Mouse (Mus musculus): ENCODE results near the gene Pla2g4a. TPM values are rescaled to one million over a fixed set of nuclear protein-coding genes. Genes with fewer than 3 reads are reported as not detected.

The Pla2g4a gene
- polyA plus RNA-seq, 1 experiment from 2014 or later, result 38.9 TPM

GRCm38 (mm10) chr1:149922219-149922618 lies 38.9 kb downstream of the Pla2g4a start:
- Histone ChIP-seq H3K27me3 (no peaks in the 10 kb centered on the region), H3K4me1 (no peaks in the 10 kb centered on the region), H3K4me2 (no peak overlapping the region), H3K9me3 (replicated peaks) (no peaks in the 10 kb centered on the region), H3K27ac (0 out of 2 replicates have a peak overlapping the region, but pooled peaks have one; percentile 32), H3K9ac (no peak overlapping the region), H3K36me3 (no peaks in the 10 kb centered on the region), H3K4me3 (replicated peaks) (no peak overlapping the region)
- ATAC-seq (replicated peaks; ENCODE audit: low FRiP score), result 0 out of 2 replicates have a peak, but pooled peaks have one; percentile 36
- WGBS, result 19% methylated on average over 1 of the region's 1 CpGs

- Histone ChIP-seq H3K4me2 (no peak overlapping the region), H3K9ac (no peak overlapping the region), H3K27me3 (no peaks in the 10 kb centered on the region), H3K4me1 (no peaks in the 10 kb centered on the region), H3K4me3 (replicated peaks) (no peak overlapping the region), H3K9me3 (replicated peaks) (no peaks in the 10 kb centered on the region), H3K36me3 (no peaks in the 10 kb centered on the region), H3K27ac (no peak overlapping the region)
- no peak for ATAC-seq (replicated peaks; ENCODE audit: low FRiP score)
- WGBS, result 80% methylated on average over 5 of the region's 5 CpGs
These were observed 39.8 kb downstream of the Pla2g4a start for GRCm38 (mm10) chr1:149921325-149921724.

DNA sequence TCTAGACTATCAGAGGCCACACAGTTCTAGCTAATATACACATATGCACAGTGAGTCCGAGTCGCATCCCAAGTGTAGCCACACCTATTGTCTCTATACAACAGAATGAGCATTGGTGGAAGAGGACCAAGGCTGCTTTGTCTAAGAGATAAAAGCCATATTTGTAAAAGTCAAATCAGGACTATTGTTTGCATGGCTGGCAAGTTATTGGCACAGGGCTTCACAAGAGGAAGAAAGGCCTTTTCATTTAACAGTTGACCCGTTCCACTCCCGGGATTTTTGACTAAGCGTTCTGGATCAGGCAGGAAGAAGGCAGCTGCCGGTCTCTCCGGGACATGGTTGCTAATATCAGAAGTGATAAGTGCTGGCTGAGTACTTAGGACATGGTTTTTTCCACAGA lies 41.8 kb downstream of the Pla2g4a start:
- H3K4me2 ChIP-seq, result no peak overlapping the region
- H3K36me3 ChIP-seq, result no peaks in the 10 kb centered on the region
- WGBS, result 94% methylated on average over 7 of the region's 7 CpGs
- no peak overlapping the region for H3K4me3 ChIP-seq (replicated peaks)
- H3K27me3 ChIP-seq, result no peaks in the 10 kb centered on the region
- H3K4me1 ChIP-seq, result no peaks in the 10 kb centered on the region
- H3K9me3 ChIP-seq (replicated peaks), result no peaks in the 10 kb centered on the region
- no peak overlapping the region for H3K27ac ChIP-seq
- no peak for ATAC-seq (replicated peaks; ENCODE audit: low FRiP score)
- H3K9ac ChIP-seq, result no peak overlapping the region

DNA sequence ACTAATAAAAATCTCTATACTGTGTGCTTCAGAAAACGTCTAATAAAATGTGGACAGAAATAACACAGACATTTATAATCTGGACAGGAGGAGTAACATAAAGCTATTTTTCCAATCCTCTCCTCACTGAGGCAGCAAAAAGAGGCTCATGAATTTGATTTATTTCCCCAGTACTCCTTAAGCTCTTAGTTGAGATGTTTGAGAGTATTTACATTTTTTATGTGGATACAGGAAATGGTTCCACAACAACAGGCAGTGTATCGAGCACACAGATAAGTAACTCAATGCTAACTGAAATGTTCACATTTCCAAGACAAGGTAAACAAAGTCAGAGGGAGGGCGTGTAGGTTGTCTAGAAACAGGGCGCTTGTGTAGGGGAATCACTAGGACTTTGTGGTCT lies 48.1 kb downstream of the Pla2g4a start:
- Histone ChIP-seq H3K4me1 (no peaks in the 10 kb centered on the region), H3K4me2 (no peak overlapping the region), H3K9me3 (replicated peaks) (no peaks in the 10 kb centered on the region), H3K9ac (no peak overlapping the region), H3K27me3 (no peaks in the 10 kb centered on the region), H3K36me3 (no peaks in the 10 kb centered on the region), H3K27ac (0 out of 2 replicates have a peak overlapping the region, but pooled peaks have one; percentile 45), H3K4me3 (replicated peaks) (no peak overlapping the region)
- peak; percentile 71; the same call in 1 of the 2 replicates for ATAC-seq (replicated peaks; ENCODE audit: low FRiP score)
- 27% methylated on average over 4 of the region's 4 CpGs for WGBS

DNA sequence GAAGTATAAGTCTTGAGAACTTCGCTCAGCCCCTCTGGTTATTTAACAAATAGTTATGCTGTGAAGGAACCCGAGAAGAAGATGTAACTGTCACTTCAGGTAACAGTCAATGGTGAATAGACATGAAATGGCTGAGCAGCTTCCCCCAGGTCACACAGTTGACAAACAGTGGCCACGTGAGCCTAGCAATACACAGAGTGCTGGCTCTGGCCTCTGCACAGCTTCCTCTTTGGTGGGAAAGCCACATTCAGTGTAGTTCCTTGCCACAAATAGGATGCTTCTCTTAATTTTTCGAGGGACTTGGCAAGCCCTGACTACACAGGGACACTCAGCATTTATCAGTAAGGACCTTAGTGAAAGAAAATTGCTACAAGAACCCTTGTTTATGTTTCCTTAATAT lies 50.0 kb downstream of the Pla2g4a start:
- Histone ChIP-seq H3K9ac (no peak overlapping the region), H3K4me2 (no peak overlapping the region), H3K4me1 (no peaks in the 10 kb centered on the region), H3K27me3 (no peaks in the 10 kb centered on the region), H3K36me3 (no peaks in the 10 kb centered on the region), H3K9me3 (replicated peaks) (no peaks in the 10 kb centered on the region), H3K27ac (no peak overlapping the region), H3K4me3 (replicated peaks) (no peak overlapping the region)
- no peak for ATAC-seq (replicated peaks; ENCODE audit: low FRiP score)
- WGBS, result 75% methylated on average over 4 of the region's 4 CpGs

DNA sequence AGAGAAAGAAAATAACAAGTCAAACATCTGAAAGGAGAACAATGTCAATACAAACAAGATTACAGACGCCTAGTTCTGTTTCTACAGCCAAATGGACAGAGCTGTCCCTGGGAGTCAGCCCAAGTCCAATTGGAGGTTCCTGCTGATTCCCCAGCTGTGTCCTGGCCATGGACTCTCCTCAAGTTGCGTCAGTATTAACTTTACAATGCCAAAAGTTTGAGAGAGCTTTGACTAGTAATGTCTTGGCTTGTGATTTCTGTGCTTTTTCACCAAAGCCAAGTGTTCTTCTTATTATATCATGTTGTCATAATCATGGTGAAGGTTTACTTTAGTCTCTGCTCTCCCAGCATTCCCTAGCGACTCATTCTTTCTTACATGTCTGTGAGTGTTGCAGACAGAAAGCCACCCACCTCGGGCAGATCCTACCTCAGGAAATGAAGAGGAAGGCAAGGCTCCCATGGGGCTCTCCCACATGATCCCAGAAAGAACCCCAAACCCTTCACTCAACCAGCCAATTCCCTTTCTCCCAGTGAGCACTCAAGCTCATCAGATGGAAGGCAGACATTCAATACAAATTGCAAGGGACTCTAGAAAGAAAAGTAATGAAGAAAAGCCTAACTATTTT lies 63.0 kb downstream of the Pla2g4a start:
- Histone ChIP-seq H3K4me3 (replicated peaks) (no peak overlapping the region), H3K27me3 (no peaks in the 10 kb centered on the region), H3K9ac (no peak overlapping the region), H3K27ac (no peak overlapping the region), H3K4me2 (no peak overlapping the region), H3K36me3 (no peaks in the 10 kb centered on the region), H3K9me3 (replicated peaks) (no peaks in the 10 kb centered on the region), H3K4me1 (peaks cover 5% of the 10 kb centered on the region; the same call in 1 of the 2 replicates)
- no peak for ATAC-seq (replicated peaks; ENCODE audit: low FRiP score)
- 82% methylated on average over 4 of the region's 4 CpGs for whole genome bisulfite sequencing

DNA sequence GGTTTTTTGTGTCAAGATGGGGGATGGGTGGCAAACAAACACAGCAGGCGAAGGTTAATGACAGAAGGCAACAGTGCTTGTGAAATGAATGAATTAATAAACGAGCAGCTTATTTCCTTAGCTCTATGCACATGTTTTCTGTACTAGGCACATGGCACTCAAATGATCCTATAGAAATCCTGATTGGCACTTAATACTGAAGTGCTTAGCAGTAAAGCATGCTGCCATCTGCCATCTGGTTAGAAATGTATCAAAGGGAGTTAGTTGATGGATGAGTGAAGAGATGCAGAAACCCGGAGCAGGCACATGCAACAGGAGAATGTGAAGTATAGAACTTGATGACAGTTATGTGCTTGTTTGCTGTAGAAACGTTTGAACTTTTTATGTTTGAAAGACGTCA lies 64.5 kb downstream of the Pla2g4a start:
- no peak overlapping the region for H3K27ac ChIP-seq
- no peak for ATAC-seq (replicated peaks; ENCODE audit: low FRiP score)
- no peak overlapping the region for H3K4me2 ChIP-seq
- no peaks in the 10 kb centered on the region for H3K9me3 ChIP-seq (replicated peaks)
- no peaks in the 10 kb centered on the region for H3K36me3 ChIP-seq
- no peak overlapping the region for H3K9ac ChIP-seq
- H3K4me1 ChIP-seq, result peaks cover 5% of the 10 kb centered on the region; the same call in 1 of the 2 replicates
- no peak overlapping the region for H3K4me3 ChIP-seq (replicated peaks)
- no peaks in the 10 kb centered on the region for H3K27me3 ChIP-seq
- 60% methylated on average over 5 of the region's 5 CpGs for whole genome bisulfite sequencing

DNA sequence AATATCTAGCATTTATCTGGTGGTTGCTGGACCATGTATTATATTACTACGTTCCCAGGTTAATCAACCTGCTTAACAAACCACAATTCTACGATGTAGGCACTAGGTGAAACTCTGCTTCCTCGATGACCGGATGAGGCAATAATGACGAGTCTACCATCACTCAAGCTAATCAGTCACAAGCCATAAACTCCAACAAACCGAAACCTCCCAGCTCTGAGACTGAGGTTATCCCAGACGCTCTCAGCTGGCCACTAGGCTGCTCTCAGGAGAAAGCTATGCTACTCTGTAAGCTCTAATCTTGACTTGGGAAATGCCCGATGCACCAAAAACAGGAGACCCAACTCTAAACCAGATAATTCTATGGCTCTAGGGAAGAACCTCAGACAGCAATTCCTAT lies 66.2 kb downstream of the Pla2g4a start:
- Histone ChIP-seq H3K36me3 (no peaks in the 10 kb centered on the region), H3K4me2 (no peak overlapping the region), H3K9me3 (replicated peaks) (no peaks in the 10 kb centered on the region), H3K4me1 (peaks cover 5% of the 10 kb centered on the region; the same call in 1 of the 2 replicates), H3K4me3 (replicated peaks) (no peak overlapping the region), H3K27ac (no peak overlapping the region), H3K27me3 (no peaks in the 10 kb centered on the region), H3K9ac (no peak overlapping the region)
- peak; percentile 86; the same call in 1 of the 2 replicates for ATAC-seq (replicated peaks; ENCODE audit: low FRiP score)
- 51% methylated on average over 8 of the region's 8 CpGs for WGBS

DNA sequence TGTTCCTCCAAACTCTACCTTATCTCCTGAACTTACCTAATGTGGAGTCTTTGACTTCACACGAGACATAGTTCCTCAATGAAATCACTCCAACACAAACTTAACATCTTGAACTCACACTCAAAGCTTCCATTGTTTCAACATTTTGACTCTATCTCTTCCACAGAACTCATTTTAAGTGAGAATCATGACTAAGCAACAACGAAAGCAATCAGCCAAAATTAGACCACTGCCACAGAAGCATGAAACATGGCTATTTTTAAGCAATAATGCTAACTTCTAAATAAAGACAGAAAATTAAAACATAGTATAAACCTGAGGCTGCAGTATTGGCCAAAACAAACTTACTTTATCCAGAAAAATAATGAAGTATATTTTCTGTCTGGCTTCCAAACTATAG lies 67.2 kb downstream of the Pla2g4a start:
- WGBS, result 70% methylated on average over 2 of the region's 2 CpGs
- Histone ChIP-seq H3K27ac (no peak overlapping the region), H3K4me1 (peaks cover 5% of the 10 kb centered on the region; the same call in 1 of the 2 replicates), H3K9ac (no peak overlapping the region), H3K4me3 (replicated peaks) (no peak overlapping the region), H3K36me3 (no peaks in the 10 kb centered on the region), H3K4me2 (no peak overlapping the region), H3K9me3 (replicated peaks) (no peaks in the 10 kb centered on the region), H3K27me3 (no peaks in the 10 kb centered on the region)
- no peak for ATAC-seq (replicated peaks; ENCODE audit: low FRiP score)

GRCm38 (mm10) chr1:149891057-149891456 lies 70.0 kb downstream of the Pla2g4a start:
- 55% methylated on average over 5 of the region's 5 CpGs for WGBS
- H3K4me2 ChIP-seq, result no peak overlapping the region
- H3K9me3 ChIP-seq (replicated peaks), result no peaks in the 10 kb centered on the region
- no peak overlapping the region for H3K27ac ChIP-seq
- no peak overlapping the region for H3K4me3 ChIP-seq (replicated peaks)
- H3K4me1 ChIP-seq, result peaks cover 5% of the 10 kb centered on the region; the same call in 1 of the 2 replicates
- no peaks in the 10 kb centered on the region for H3K27me3 ChIP-seq
- H3K9ac ChIP-seq, result no peak overlapping the region
- ATAC-seq (replicated peaks; ENCODE audit: low FRiP score), result no peak
- no peaks in the 10 kb centered on the region for H3K36me3 ChIP-seq

DNA sequence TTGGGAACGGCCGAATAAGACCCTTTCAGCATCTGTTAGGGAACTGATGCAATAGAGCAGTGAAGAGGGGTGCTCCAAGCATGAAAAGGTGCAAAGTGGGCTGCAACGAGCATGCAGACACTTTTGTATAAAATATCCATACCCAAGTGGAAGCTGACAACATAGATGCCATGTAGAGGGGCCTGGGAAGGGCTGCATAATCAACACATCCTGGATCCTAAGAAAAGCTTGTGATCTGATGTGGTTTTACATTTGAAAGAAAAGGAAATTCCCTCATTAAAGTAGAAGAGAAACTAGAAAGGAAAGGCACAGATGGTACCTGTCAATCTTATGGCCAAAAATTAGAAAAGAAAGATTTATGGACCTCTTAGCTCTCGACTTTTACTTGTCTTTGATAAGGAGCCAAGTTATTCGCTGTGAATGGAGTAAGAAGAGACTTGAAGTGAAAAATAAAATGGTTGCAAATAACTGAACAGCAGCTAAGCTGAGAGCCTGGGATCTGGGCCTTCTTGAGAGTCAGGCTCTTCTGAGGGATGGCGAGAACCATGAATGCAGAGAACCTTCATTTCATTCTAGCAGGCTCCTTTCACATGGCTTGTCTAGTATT lies 78.6 kb downstream of the Pla2g4a start:
- Histone ChIP-seq H3K4me2 (no peak overlapping the region), H3K27ac (peak overlapping the region; percentile 33; the same call in 1 of the 2 replicates), H3K9ac (no peak overlapping the region), H3K36me3 (no peaks in the 10 kb centered on the region), H3K27me3 (no peaks in the 10 kb centered on the region), H3K4me1 (no peaks in the 10 kb centered on the region), H3K4me3 (replicated peaks) (no peak overlapping the region), H3K9me3 (replicated peaks) (no peaks in the 10 kb centered on the region)
- WGBS, result 54% methylated on average over 6 of the region's 6 CpGs
- ATAC-seq (replicated peaks; ENCODE audit: low FRiP score), result 0 out of 2 replicates have a peak, but pooled peaks have one; percentile 18

DNA sequence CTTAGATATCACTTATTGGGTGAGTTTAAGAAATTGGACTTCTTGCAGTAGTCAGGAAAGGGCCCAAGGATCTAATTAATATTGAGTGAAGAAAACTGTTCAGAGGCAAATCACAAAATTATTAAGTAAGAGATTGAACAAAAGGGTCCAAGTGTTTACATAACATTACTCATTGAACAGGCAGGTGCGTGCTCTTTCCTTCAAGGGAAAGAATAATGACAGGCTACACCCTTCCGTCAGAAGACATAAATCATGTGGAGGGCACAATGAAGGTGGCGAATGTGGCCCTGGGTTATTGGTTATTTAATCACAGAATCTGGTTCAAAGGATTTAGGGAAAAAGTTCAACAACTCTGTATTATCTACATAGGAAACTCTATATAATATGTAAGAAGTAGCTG lies 82.9 kb downstream of the Pla2g4a start:
- 75% methylated on average over 3 of the region's 3 CpGs for WGBS
- no peaks in the 10 kb centered on the region for H3K36me3 ChIP-seq

More for the DNA sequence above, 82.9 kb downstream of the Pla2g4a start:
- ATAC-seq (replicated peaks; ENCODE audit: low FRiP score), result no peak
- Histone ChIP-seq H3K9me3 (replicated peaks) (no peaks in the 10 kb centered on the region), H3K4me3 (replicated peaks) (no peak overlapping the region), H3K27me3 (no peaks in the 10 kb centered on the region), H3K9ac (no peak overlapping the region), H3K4me2 (no peak overlapping the region), H3K4me1 (no peaks in the 10 kb centered on the region), H3K27ac (no peak overlapping the region)

Data from kidney, embryonic 15.5 days (tissue).